Mouse (Mus musculus): ENCODE measurements around the gene Mau2.
A peak's percentile ranks its signal among the peaks of the same experiment; 100 is the strongest.
"Not testable (repeated sequence)": the region's sequence is repeated elsewhere in the genome, so short reads cannot be mapped to it uniquely, and the experiment has no call there.

The Mau2 gene

DNA sequence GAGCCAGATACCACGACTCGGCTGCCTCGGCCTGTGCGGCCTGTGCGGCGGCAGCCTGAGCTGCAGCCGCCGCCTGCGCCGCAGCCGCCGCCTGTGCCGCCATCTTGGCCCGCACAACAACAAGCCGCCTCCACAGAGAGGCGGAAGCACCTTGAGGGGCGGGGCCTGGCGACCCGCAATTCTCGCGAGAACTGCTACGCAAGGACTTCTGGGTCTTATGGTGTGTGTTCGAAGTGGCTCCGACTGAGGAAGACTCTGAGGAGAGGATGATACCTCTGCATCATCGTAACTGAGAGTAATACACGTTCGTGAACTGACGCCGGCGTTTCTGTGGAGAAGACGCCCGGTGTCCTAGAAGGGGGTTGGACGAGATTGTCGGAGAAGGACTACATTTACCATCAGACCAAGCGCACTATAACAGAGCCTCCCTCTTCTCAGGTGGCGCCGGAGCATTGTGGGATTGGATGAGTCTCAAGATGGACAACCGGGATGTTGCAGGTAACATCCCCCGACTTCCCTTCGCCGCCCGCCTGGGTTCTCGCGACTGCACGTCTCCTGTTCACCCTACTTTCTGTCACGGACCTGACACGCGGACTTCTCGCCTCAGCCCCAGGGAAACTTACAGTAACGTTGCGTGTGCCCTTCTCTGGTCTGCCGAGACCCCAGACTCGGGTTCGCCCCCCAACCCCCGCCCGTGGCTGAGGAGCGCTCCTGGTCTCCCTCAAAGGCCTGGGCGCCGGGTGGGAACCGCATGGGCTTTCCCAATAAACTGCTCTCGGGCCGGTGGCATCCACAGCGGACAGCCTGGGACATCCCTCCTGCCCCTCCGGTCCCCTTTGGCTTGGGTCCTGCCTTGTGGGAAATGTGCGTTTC is at the start of gene Mau2, which contains the start of gene Sugp1:
Gene Mau2 (minus strand): TSS at position 152 of the 873 bp plus-strand sequence.
Gene Sugp1 (plus strand): TSS at position 231 of the 873 bp plus-strand sequence.
- peak; percentile 91 for DNase-seq

DNA sequence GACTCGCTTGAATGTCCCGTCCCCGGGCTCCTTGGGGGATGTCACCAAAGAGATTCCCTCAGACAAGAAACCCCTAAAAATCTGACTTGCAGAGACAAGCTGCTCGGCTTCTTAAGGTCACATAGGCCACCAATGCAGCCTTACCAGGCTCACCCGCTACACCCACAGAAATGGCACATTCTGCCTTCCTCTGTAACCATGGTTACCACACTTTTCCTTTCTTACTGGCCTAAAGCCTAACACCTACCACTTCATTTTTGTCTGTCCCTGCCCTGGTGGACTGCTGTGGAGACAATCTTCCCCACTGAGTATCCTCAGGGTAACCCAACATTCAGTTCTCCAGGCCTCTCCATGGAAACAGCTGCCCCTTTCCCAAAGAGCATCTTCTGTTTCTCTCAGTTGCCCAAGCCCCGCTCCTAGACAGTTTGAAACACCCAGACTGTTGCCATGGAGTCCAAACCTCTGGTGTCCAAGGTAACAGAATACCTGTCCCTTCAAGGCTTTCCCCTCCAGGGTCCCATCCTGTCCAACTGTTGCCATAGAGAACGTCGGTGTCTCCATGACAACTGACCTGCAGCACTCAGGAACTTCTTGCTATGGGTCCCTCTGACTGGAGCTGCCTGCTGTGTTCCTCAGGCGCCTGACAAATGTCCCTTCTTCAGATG is 46.9 kb upstream of the Mau2 start:
- no peak for DNase-seq

DNA sequence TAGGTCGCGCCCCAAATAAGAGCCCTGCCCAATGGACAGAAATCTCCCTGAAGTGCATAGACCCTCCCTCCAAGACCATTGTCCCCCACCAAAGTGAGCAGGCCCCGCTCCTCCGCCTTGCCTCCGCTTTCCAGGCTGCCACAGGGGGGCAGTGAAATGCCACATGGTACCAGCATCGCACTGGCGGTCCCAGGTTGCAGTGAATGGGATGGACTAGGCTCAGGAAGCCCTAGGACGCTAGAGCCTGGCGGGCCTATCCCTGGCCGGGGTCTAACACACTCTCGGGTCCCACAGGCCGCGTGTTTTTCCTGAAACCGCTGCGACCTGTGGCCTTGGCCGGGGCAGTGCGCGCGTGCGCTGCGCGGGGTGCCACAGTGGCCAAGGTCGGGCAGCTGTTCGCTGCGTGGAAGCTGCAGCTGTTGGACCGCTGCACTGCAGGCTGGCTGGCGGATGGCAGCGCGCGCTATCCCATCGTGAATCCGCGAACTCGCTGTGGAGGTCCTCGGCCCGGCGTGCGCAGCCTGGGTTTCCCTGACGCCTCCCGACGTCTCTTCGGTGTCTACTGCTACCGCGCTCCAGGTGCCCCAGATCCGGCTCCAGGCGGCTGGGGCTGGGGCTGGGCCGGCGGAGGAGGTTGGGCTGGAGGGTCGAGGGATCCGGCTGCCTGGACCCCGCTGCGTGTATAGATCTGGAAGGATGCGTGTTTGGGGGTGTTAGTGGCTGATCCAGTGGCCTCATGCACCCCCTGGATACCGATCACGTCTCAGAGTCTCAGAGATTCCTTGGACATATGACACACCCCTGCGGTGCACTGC is 45.5 kb upstream of the Mau2 start:
- peak; percentile 74 for DNase-seq

DNA sequence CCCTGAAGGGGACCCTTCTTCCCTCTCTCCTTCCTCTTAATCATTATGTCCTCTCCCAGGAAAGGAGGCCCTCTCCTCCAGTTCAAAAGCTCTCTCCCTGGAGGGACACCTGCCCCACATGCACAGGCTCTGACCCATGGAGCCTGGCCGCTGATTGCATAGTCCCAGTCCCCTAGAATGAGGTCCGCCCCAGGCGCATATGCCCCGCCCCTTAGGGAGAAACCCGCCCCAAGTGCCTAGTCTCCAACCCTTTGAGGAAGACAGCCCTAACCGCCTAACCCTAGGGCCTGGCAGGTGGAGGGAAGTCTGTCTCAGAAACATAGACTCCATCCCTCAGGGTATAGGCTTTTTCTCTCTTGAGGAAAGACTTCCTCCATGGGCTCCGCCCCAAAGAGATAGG is 44.7 kb upstream of the Mau2 start:
- no peak for DNase-seq

DNA sequence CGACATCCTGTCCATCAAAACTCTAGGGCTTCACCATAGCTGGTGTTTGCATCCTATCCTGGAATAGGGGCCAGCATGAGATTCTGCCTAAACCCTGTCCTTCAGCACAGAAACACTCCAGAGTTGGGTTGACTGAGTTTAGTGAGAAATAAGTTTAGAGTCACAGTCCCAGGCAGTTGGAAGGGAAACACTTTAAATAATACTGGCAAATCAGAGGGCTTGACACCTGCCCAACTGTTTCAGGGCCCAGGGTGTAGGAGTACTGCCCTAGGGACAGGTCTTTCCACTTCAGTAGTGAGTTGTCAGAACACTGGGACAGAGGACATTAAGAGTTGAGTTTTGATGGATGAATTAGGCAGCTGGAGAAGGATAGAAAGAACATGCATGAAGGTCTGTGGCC is 43.6 kb upstream of the Mau2 start:
- no peak for DNase-seq

DNA sequence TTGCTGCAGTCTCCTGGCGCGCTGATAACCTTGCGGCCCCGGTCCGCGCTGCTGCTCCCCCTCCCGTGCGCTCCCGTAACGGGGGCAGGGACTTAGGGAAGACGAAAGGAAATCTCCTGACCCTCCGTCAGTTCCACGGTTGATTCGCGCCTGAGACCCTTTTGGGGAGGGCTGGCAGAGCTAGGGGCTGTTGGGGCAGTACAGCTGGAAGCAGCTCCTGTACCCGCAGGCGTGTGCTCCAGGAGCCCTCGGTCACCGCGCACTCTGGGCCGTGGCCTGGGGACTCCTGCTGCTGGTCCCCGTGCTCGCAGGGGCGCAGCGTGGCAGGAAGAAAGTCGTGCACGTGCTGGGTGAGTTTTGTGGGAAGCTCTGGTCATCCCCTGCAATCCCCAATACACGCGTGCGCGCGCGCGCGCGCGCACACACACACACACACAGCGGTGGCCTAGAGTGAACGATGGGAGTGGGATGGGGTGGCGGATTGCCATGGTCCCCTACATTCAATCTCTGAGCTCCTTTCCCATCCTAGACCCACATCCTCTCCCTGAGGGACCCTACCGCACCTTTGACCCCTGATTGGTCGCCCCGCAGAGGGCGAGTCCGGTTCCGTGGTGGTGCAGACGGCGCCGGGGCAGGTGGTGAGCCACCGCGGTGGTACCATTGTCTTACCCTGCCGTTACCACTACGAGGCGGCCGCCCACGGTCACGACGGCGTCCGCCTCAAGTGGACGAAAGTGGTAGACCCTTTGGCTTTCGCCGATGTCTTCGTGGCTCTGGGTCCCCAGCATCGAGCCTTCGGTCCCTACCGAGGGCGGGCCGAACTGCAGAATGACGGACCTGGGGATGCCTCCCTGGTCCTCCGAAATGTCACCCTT is 41.9 kb upstream of the Mau2 start:
- DNase-seq = peak; percentile 55

DNA sequence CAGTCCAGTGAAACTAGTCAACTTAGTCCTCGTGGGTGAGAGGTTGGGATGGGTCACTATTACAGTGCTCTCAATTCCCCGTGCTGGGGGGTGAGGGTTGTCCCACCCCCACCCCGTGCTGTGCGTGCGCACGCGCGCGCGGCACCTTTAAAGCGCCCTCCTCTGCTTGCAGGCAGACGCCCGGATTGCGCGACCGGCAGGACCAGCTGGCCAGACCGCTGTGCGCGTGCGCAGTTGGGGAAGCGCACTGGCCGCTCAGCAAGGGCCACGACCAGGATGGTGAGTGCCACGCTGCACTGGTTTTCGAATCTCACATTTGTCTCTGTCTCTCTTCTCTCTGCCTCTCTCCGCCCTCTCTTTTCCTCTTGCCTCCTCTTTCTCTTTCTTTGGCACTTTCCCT is 40.8 kb upstream of the Mau2 start, which contains the start of gene Hapln4:
Gene Hapln4 (plus strand): TSS at position 173 of the 400 bp plus-strand sequence.
- DNase-seq = no peak

DNA sequence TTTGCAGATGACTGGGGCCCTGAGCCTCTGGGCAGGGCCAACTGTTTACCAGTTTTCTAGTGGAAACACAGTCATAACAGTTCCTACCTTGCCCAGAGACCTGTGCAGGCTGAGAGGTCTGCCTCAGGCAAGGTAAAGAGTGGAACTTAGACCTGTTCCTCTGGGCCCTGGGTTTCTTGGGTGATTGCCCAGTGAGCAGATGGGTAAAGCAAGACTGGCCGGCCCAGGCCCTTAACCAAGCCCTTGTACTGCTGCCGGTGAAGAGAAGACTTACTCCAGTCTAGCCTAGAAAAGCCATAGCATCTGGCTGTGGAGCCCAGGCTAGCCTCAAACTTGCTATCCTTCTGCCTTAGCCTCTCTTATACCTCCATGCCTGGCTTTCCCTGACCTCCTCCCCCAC is 39.4 kb upstream of the Mau2 start:
- DNase-seq = no peak

DNA sequence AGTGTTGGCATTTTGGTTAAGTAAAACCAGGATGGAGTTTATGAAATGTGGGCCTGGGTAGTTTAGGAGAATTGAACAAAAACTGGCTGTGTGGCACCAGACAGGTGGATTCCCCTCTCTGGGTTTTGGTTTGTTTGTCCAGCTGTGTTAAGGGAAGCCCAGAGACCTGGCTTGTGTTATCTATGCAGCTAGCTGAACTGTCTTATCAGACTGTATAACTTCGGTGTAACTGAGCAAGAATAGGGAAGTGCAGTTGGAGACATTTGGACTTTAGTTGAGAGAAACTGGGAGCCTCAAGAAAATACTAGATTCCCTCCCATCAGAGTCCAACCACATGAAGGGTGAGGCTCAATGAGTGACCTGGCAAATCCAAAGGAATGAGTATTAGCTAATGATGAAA is 31.1 kb upstream of the Mau2 start:
- no peak for DNase-seq

DNA sequence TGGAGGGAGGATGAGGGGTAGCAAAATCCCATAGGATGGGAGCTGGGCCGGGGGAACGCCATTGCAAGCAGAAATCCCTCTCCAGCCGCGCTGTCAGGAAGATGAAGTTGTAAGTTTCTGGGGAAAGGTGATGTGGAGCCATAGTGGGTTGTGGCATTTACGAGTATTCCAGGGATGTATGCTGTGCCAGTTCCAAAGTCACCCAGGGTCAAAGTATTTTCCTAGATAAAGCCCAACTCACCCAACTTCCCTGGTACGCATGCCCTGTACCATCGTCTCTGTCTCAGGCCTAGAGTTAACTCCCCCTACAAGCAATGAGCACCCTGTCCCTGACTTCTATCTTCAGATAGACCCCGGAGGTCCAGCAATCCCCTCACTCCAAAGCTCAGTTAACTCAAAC is 30.6 kb upstream of the Mau2 start:
- DNase-seq = no peak

DNA sequence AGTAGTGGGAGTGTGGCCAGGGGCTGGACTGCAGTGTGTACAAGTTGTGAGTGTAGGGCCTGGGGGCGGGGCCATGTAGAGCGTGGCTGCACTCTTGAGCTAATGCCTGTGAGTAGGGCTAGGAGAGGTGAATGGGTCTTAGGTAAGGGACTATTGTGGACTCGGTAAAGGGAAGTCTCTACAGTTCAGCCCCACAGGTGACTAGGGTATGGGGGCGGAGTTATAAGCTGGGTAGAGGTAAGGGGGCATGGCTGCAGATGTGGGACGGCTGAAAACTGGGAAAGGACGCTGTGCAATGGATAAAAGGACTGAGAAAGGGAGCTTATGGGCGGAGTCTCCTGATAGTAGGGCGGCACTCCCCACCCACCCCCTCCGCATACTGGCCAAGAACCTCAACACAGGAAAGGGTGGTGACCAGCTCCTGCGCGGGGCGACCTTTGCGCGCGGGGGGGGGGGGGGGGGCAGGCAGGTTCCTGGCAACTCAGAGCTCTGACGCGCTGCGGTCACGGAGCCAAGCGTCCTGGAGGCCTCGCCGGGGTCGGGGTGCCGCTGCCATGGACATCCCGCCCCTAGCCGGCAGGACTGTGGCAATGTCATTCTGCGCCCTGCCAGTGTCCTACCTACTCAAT is 30.0 kb upstream of the Mau2 start, which contains the start of gene Tm6sf2:
Gene Tm6sf2 (plus strand): TSS at position 484 of the 629 bp plus-strand sequence.
- DNase-seq = peak; percentile 42

DNA sequence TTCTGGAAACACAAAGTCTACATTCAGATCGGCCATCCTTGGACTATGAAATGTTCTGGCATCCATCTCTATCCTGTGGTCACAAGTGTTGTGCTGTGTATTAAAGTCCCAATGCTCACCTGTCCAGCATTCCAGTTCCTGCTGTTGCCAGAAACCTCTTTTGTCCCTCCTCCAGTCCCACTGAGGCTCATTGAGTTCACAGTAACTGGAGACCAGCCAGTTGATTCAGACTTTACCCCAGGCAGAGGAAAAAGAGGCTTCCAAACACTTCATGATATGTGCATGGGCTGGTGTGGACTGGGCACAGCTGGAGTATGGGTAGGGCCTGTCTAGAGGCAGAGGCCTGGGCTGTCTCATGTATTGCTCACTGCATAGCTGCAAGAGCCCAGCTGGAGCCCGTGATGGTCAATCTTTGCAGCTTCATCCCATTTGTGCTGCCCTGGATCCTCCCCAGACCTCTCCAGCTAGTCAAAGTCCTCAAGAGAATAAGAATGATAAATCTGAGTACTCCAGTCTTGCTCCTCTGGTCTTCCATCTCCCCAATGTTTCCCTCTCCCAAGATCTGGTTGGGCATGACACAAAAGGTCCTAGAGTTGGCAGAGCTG is 29.4 kb upstream of the Mau2 start:
- no peak for DNase-seq

DNA sequence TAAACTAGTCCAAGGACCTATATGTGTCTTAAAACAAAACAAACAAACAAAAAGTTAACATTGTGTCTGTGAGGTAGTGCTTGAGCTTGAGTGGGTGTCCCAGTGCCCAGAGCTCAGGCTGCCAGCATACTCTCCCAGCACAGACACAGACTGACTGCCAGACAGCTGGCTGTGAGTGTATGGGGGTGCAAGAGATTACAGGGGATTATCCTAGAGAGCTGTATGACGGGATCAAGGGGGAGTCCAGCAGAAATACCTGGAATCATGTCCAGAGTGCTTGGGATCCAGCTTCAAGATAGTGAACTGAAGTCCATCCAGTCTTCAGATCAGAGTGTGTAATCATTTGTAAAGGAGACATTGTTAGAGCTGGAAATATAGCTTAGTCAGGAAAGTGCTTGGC is 15.2 kb upstream of the Mau2 start:
- no peak for DNase-seq

DNA sequence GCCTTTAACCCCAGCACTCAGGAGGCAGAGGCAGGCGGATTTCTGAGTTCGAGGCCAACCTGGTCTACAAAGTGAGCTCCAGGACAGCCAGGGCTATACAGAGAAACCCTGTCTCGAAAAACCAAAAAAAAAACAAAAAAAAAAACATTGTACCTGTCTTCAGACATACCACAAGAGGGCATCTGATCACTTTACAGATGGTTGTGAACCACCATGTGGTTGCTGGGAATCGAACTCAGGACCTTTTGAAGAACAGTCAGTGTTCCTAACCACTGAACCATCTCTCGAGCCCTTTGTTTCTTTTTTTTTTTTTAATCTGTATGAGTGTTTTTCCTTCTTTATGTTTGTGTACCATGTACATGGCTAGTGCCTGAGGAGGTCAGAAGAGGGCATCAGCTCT is 7.9 kb upstream of the Mau2 start:
- DNase-seq = not testable (repeated sequence)

DNA sequence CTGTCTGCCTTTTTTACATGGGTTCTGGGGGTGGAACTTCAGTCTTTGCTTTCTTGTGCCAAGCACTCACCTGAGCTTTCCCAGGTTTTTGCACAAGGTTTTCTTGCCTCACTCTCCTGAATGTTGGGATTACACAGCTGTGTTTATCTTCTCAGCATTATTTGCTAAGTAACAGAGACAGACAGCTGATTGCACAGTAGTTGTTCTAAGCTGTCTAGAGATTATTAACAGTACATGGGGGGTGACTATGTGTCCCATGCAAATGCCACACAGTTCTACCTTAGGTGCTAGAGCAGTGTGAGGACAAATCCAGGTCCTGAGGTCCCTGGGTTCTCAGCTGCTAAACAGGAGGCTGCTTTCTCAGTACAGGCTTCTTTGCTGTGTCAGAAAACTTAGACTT is 7.1 kb upstream of the Mau2 start:
- DNase-seq = no peak

DNA sequence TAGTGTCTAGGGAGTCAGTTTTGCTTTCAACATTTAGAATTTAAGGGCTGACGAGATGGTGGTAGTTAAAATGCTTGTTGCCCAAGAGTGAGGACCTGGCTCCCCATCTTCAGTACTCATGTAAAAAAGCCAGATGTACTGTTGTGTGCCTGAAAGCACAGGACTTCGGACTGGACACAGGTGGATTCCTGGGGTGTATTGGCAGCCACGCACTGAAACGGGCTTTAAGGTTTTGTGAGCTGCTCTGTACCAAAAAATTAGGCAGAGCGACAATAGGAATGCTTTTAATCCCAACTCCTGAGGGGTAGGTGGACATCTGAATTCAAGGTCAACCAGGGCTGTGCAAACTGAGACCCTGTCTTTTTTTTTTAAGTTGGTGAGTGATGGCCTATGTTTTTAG is 1.5 kb upstream of the Mau2 start:
- DNase-seq = no peak

DNA sequence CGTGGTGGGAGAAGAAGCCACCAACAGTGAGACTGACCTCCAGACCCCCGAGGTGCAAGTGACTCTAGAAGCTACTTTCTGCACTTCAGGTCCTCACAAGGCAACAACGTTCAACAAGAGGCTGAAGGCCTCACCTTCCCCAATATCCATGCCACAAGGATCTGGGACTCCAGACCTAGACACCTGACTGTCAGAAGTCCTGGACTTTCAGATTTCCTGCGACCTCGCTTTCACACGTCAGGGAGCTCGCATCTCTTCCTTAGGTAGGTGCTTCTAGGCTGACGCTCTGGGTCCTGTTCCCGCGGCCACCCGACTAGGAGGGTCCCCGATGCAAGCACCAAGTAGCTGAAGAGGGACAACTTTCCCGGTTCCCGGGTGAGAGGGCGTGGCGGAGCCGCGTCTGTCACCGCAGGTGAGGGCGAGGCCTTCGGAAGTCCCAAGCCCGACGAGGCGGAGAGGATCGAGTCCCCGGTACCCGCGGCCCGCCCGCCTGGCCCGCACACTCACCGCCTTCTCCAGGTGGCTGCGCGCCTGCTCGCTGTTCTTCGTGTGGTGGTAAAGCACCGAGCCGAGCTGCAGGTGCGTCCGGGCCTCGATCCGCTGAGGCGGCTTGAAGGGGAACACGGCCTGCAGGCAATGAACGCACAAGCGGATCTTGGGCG is 518 bp downstream of the Mau2 start:
- no peak for DNase-seq

DNA sequence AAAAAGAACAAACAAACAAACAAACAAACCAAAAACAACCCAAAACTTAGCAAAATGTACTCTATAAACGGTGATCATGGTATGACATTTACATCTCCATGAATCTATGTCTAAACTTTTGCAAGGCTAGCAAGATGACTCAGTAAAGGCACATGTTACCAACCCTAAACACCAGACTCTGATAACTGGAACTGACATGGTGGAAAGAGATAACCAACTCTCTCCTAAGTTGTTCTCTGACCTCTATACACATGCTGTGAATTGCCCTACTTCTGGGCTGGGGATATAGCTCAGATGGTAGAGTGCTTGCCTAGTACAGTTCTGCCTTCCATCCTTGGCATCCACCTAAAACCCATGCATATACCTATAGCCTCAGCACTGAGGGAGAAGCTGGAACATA is 4.5 kb downstream of the Mau2 start:
- DNase-seq = no peak

DNA sequence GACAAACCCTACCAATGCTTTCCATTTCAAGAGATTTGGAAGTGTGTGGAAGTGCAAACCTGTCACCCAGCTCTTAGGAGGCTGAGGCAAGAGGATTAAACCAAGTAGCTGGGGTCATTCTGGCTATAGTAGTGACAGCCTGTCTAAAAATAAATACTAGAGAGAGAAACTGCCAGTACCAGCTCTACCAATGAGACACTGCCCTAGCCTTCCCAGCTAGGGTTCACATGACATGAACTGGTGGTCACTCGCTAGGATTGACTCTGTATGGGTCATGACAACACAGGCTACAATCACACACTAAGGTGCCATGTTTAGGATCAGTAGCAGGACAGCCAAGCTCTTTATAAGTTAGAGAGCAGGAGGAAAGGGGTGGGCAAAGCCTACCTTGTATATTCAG is 12.3 kb downstream of the Mau2 start:
- DNase-seq = no peak

DNA sequence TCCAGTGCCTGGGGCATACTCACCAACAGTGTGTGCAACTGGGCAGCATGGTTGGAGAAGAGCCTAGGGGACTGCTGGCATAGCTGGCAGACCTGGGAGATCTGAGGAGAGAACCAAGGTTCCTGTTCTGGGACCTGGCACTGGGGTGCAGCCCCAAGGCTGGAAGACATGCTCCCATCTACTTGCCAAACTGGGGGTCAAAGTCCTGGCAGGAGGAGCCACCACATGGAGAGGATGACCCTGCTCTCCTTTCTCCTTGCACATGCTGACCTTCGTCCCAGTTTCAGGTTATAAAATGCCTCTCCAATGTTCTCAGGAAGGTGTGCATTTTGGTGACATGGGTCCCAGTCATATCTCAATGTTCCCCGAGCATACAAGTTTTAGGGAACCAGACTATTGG is 16.4 kb downstream of the Mau2 start:
- DNase-seq = no peak

DNA sequence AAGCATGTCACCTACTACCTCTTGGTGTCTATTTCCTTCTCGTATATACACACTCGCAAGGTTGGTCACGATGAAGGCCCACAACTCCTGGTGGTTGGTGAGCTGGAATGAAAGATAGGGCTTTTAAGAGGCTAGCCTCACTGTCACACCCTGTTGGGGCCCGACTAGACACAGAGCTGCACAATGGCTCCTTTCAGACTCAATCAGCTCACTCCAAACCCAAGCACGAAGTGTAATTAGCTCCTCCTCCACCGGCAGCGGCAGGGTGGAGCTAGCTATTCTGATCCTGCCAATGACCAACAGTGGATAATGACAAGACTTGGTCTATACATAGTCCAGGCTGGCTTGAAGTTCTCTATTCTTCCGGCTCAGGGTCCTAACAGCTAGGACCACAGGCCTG is 18.9 kb downstream of the Mau2 start:
- no peak for DNase-seq

Data from right cerebral cortex, postnatal 4 days (tissue).